Mouse (Mus musculus): Measurements from ENCODE around the gene Cyp4a32. TPM values are rescaled to one million over a fixed set of nuclear protein-coding genes. Genes with fewer than 3 reads are reported as not detected.

The Cyp4a32 gene
- total RNA-seq, 4 experiments from 2014 or later, result not detected

DNA sequence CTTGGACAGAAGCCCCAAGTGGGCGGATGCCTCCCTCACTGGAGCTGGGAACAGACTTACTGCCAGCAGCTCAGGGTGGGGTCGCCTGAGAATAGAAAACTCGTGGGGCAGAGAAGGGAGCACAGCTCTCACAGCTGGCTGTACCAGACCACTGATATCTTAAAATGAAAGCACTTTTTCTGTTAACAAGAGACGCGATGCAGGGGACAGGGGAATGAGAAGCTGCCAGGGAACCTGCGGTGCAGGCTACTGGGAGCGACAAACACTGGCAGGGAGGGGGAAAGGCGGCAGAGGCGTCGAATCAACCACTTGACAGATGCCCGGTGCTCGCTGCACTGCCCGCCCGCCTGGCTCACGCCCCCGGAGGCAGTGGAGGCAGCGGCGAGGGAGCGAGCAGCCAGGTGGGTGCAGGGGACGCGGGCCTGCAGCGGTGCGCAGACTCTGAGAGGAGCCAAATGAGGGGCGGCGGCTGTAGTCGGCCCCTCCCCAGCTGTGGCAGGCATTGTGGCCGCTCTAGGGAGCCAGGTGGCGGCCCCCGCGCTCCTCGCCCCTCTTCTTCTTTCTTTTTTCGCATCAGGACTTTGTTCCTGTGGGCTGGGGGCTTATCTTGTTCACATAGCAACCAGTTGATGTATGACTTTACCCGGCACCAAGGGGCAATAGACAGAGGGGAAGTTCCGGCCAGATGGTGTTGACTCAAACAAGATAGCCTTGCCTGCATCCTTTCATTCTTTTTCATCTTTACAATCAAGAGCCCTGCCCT is 56.5 kb downstream of the Cyp4a32 start:
- DNase-seq, result no peak

- DNase-seq, result no peak
Measured at GRCm38 (mm10) chr4:115657867-115658249, 57.1 kb downstream of the Cyp4a32 start.

- DNase-seq, result no peak
Measured at GRCm38 (mm10) chr4:115659190-115659589, 58.4 kb downstream of the Cyp4a32 start.

Other genes with a start within 250 kb of the Cyp4a32 start
- under 1 TPM in 2 of 4 experiments, not detected in 2; 0.24 to 0.28 TPM for gene Cyp4a12b, start 189.3 kb upstream of the Cyp4a32 start, total RNA-seq (2022)
- not detected for gene Cyp4a30b, start 148.4 kb upstream of the Cyp4a32 start, total RNA-seq (2022)
- gene Cyp4a14, start 104.8 kb upstream of the Cyp4a32 start, total RNA-seq (2022), result under 1 TPM in 2 of 4 experiments, not detected in 2; 0.14 to 0.62 TPM
- gene Cyp4a10, start 82.7 kb upstream of the Cyp4a32 start, total RNA-seq (2022), result under 1 TPM; 0.26 to 0.71 (median 0.56) TPM
- under 1 TPM in 1 of 4 experiments, not detected in 3; 0.09 TPM for gene Cyp4a31, start 37.3 kb upstream of the Cyp4a32 start, total RNA-seq (2022)
- 10 to 100 TPM; 44.9 to 58.9 (median 54.5) TPM for gene Cyp4b1, start 46.8 kb downstream of the Cyp4a32 start, total RNA-seq (2022)
- gene Efcab14, start 136.8 kb downstream of the Cyp4a32 start, total RNA-seq (2022), result 100 to 1,000 TPM in 2 of 4 experiments, 10 to 100 TPM in 2; 80.9 to 113 (median 100) TPM
- 1 to 10 TPM; 2.0 to 4.9 (median 2.4) TPM for gene Tex38, start 180.0 kb downstream of the Cyp4a32 start, total RNA-seq (2022)
- gene Atpaf1, start 183.8 kb downstream of the Cyp4a32 start, total RNA-seq (2022), result 10 to 100 TPM; 58.4 to 89.8 (median 74.5) TPM
- 10 to 100 TPM; 15.6 to 22.2 (median 16.3) TPM for gene Mob3c, start 227.1 kb downstream of the Cyp4a32 start, total RNA-seq (2022)
- 10 to 100 TPM; 46.8 to 72.1 (median 57.8) TPM for gene Mknk1, start 238.2 kb downstream of the Cyp4a32 start, total RNA-seq (2022)